In the genomic region with DNA sequence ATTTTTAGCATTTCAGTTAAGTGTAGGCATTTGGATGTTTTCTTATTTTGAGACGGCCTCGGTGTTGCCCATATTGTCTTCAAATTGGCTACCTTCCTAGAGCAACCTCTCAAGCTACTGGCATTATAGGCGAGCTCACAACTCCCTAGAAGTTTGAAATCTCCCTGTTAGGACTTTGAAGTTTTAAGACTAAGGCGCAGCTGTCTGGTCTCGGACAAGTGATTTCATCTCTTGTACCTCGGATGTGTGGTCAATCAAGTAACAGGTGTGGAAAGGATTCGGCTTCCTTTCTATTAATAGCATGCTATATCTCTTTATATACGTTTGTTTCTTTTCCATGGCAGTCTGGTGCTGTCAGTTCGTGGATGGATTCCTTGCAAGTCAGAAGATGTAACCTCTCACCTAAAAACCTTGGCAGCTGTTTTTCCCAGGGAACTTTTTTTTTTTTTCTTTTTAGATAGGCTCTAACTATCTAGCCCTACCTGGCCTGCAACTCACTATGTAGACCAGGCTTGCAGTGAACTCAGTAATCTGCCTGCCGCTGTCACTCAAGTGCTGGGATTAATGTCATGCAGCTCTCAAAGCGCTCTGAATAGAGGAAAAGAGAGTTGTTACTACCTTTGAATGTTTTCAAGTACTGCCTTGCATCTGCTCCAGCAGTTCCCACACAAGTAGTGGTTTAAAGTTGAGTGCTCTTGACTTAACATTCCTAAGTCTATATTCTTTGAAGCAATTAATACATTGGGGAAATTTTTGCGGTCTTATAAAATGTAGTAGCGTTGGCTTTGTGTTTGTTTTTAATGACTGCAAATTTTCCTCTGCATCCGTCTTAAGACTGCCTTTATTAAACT, we compare ENCODE assay signal across 8 mouse cellular contexts. TPM values are rescaled to one million over a fixed set of nuclear protein-coding genes. Genes with fewer than 3 reads are reported as not detected.
DNase-seq lines count a peak whose midpoint lies in the region; ATAC-seq and TF ChIP-seq lines count a peak whose summit lies in the region.

No protein-coding gene starts in this region.

- H3K27ac ChIP-seq in heart, embryonic 10.5 days: peak overlapping the region; percentile 94; the same call in 1 of the 2 replicates
- no peak overlapping the region for H3K27ac ChIP-seq in hindbrain, embryonic 13.5 days
- peak overlapping the region; percentile 84 for H3K27ac ChIP-seq in macrophage

- no peaks in the 10 kb centered on the region for H3K27me3 ChIP-seq in heart, embryonic 10.5 days (ENCODE audit: insufficient read depth, poor library complexity, severe bottlenecking)
- H3K27me3 ChIP-seq in G1E (ENCODE audit: insufficient read depth, low read length): no peaks in the 10 kb centered on the region
- H3K27me3 ChIP-seq in hindbrain, embryonic 13.5 days: no peaks in the 10 kb centered on the region

- no peaks in the 10 kb centered on the region for H3K9me3 ChIP-seq in heart, embryonic 10.5 days
- H3K9me3 ChIP-seq in G1E (replicated peaks): no peaks in the 10 kb centered on the region
- no peaks in the 10 kb centered on the region for H3K9me3 ChIP-seq in hindbrain, embryonic 13.5 days

- ATAC-seq in G1E (ENCODE audit: extremely low read depth, insufficient number of reproducible peaks, low FRiP score, poor library complexity, severe bottlenecking): no peak
- ATAC-seq in hindbrain, embryonic 13.5 days (ENCODE audit: low FRiP score): no peak

- peak overlapping the region; percentile 86 for H3K4me3 ChIP-seq in heart, embryonic 10.5 days
- H3K4me3 ChIP-seq in G1E (ENCODE audit: low read depth, low read length): peak overlapping the region; percentile 94
- peak overlapping the region; percentile 93 for H3K4me3 ChIP-seq in hindbrain, embryonic 13.5 days
- peak overlapping the region; percentile 100 for H3K4me3 ChIP-seq in macrophage (ENCODE audit: inconsistent target)

- no peak for DNase-seq in heart, embryonic 10.5 days (ENCODE audit: low spot score)
- DNase-seq in heart, adult 9 months (ENCODE audit: low spot score in 2 of 2): no peak
- no peak for DNase-seq in G1E (ENCODE audit: low spot score)
- no peak for DNase-seq in adrenal gland, postnatal 36 days
- DNase-seq in spleen, postnatal 10 days (ENCODE audit: low spot score in 2 of 2): no peak
- DNase-seq in cerebellum, postnatal 36 days: no peak

- H3K4me2 ChIP-seq in hindbrain, embryonic 13.5 days: peak overlapping the region; percentile 83

- peaks cover 52% of the 10 kb centered on the region for H3K36me3 ChIP-seq in heart, embryonic 10.5 days
- peaks cover 62% of the 10 kb centered on the region for H3K36me3 ChIP-seq in G1E (replicated peaks)
- peaks cover 48% of the 10 kb centered on the region for H3K36me3 ChIP-seq in hindbrain, embryonic 13.5 days
- H3K36me3 ChIP-seq in macrophage (ENCODE audit: inconsistent target): peaks cover 52% of the 10 kb centered on the region

- TF ChIP-seq CTCF in G1E (IDR thresholded peaks at IDR 0.05; ENCODE audit: low read depth, low read length): no peak

- peak overlapping the region; percentile 97 for H3K9ac ChIP-seq in hindbrain, embryonic 13.5 days

- H3K4me1 ChIP-seq in heart, embryonic 10.5 days: peaks cover 20% of the 10 kb centered on the region
- peaks cover 27% of the 10 kb centered on the region for H3K4me1 ChIP-seq in G1E (ENCODE audit: insufficient read depth, low read depth, low read length)
- peaks cover 28% of the 10 kb centered on the region for H3K4me1 ChIP-seq in hindbrain, embryonic 13.5 days (replicated peaks)

- WGBS in heart, embryonic 10.5 days: 47% methylated on average over 14 of the region's 14 CpGs
- whole genome bisulfite sequencing in hindbrain, embryonic 13.5 days: 65% methylated on average over 14 of the region's 14 CpGs
- 65% methylated on average over 14 of the region's 14 CpGs for WGBS in macrophage (ENCODE audit: missing documents)

- H3K79me2 ChIP-seq in macrophage (ENCODE audit: inconsistent target): peaks cover 67% of the 10 kb centered on the region

RNA-seq across cellular contexts. Expression of a gene that starts 1.3 kb away (rescaled TPM):
- polyA plus RNA-seq in heart, embryonic 10.5 days (2016; fragmentation: Nextera tagmentation; extraction: Ambion mirVana): 137 and 148 TPM in 2 replicates
- total RNA-seq in G1E (2014; fragmentation: Nextera tagmentation) (173 and 176 TPM in 2 replicates), G1E (2017) (192 and 201 TPM in 2 replicates)
- polyA plus RNA-seq in G1E (2012) (10.1 and 13.6 TPM in 2 replicates), macrophage (2018) (34.3 to 64.6 TPM (median 41.6 TPM) in 3 replicates)
- 106 and 109 TPM in 2 replicates for polyA plus RNA-seq in hindbrain, embryonic 13.5 days (2015; fragmentation: Nextera tagmentation; extraction: Ambion mirVana)
- total RNA-seq in macrophage (2018; cell fraction: chromatin; rRNA removed): 100 to 1,000 TPM in 23 of 26 experiments, 10 to 100 TPM in 3; 73.2 to 229 (median 141) TPM
- total RNA-seq in macrophage (2018; cell fraction: cytosol; rRNA removed): 10 to 100 TPM; 25.3 to 50.4 (median 39.5) TPM
- total RNA-seq in macrophage (2018; cell fraction: nucleus; rRNA removed): 100 to 1,000 TPM in 7 of 26 experiments, 10 to 100 TPM in 19; 58.7 to 167 (median 87.9) TPM
- 10 to 100 TPM; 76.9 to 81.8 TPM for total RNA-seq in adrenal gland, postnatal 36 days (2021)

RNA-seq across cellular contexts. Expression of a gene that starts 1.5 kb away (rescaled TPM):
- polyA plus RNA-seq in heart, embryonic 10.5 days (2016; fragmentation: Nextera tagmentation; extraction: Ambion mirVana): 70.0 and 74.6 TPM in 2 replicates
- total RNA-seq in G1E (2014; fragmentation: Nextera tagmentation): 24.1 and 32.8 TPM in 2 replicates
- 45.6 and 46.3 TPM in 2 replicates for total RNA-seq in G1E (2017)
- polyA plus RNA-seq in G1E (2012): 17.7 and 20.2 TPM in 2 replicates
- polyA plus RNA-seq in hindbrain, embryonic 13.5 days (2015; fragmentation: Nextera tagmentation; extraction: Ambion mirVana): 71.9 and 77.8 TPM in 2 replicates
- total RNA-seq in macrophage (2018; cell fraction: chromatin; rRNA removed): 100 to 1,000 TPM in 22 of 26 experiments, 10 to 100 TPM in 4; 83.5 to 265 (median 188) TPM
- 10 to 100 TPM; 25.8 to 53.3 (median 40.4) TPM for total RNA-seq in macrophage (2018; cell fraction: cytosol; rRNA removed)
- total RNA-seq in macrophage (2018; cell fraction: nucleus; rRNA removed): 100 to 1,000 TPM in 1 of 26 experiments, 10 to 100 TPM in 25; 41.4 to 137 (median 79.0) TPM
- polyA plus RNA-seq in macrophage (2018): 29.1 to 44.7 TPM (median 32.2 TPM) in 3 replicates
- total RNA-seq in adrenal gland, postnatal 36 days (2021): 100 to 1,000 TPM in 1 of 2 experiments, 10 to 100 TPM in 1; 86.2 to 105 TPM

RNA-seq across cellular contexts. Expression of a gene that starts 42.1 kb away (rescaled TPM):
- 0.33 TPM in 1 of 2 replicates, not detected in the other for polyA plus RNA-seq in heart, embryonic 10.5 days (2016; fragmentation: Nextera tagmentation; extraction: Ambion mirVana)
- total RNA-seq in G1E (2014; fragmentation: Nextera tagmentation) (not detected in 2 replicates), G1E (2017) (not detected in 2 replicates)
- polyA plus RNA-seq in G1E (2012) (not detected in 2 replicates), macrophage (2018) (not detected in 3 replicates)
- polyA plus RNA-seq in hindbrain, embryonic 13.5 days (2015; fragmentation: Nextera tagmentation; extraction: Ambion mirVana): 2.7 and 2.8 TPM in 2 replicates
- not detected for total RNA-seq in macrophage (2018; cell fraction: chromatin; rRNA removed)
- under 1 TPM in 1 of 26 experiments, not detected in 25; 0.15 TPM for total RNA-seq in macrophage (2018; cell fraction: cytosol; rRNA removed)
- not detected for total RNA-seq in macrophage (2018; cell fraction: nucleus; rRNA removed)
- 10 to 100 TPM; 19.6 to 51.0 TPM for total RNA-seq in adrenal gland, postnatal 36 days (2021)

RNA-seq across cellular contexts. Expression of a gene that starts 54.4 kb away (rescaled TPM):
- polyA plus RNA-seq in heart, embryonic 10.5 days (2016; fragmentation: Nextera tagmentation; extraction: Ambion mirVana): 10.4 and 11.2 TPM in 2 replicates
- 6.8 and 7.1 TPM in 2 replicates for total RNA-seq in G1E (2014; fragmentation: Nextera tagmentation)
- 8.9 and 9.8 TPM in 2 replicates for total RNA-seq in G1E (2017)
- 15.6 and 17.5 TPM in 2 replicates for polyA plus RNA-seq in G1E (2012)
- polyA plus RNA-seq in hindbrain, embryonic 13.5 days (2015; fragmentation: Nextera tagmentation; extraction: Ambion mirVana): 7.5 and 8.4 TPM in 2 replicates
- total RNA-seq in macrophage (2018; cell fraction: chromatin; rRNA removed): 10 to 100 TPM in 12 of 26 experiments, 1 to 10 TPM in 14; 1.2 to 21.5 (median 9.8) TPM
- total RNA-seq in macrophage (2018; cell fraction: cytosol; rRNA removed): 1 to 10 TPM in 25 of 26 experiments, under 1 TPM in 1; 0.91 to 3.1 (median 1.9) TPM
- total RNA-seq in macrophage (2018; cell fraction: nucleus; rRNA removed): 10 to 100 TPM in 3 of 26 experiments, 1 to 10 TPM in 23; 1.5 to 11.5 (median 5.2) TPM
- 1.5 to 3.6 TPM (median 2.4 TPM) in 3 replicates for polyA plus RNA-seq in macrophage (2018)
- total RNA-seq in adrenal gland, postnatal 36 days (2021): 1 to 10 TPM; 9.4 to 9.5 TPM
